Mouse (Mus musculus) embryonic facial prominence, embryonic 15.5 days (tissue): Measurements from ENCODE around the gene Grin3b. TPM values are rescaled to one million over a fixed set of nuclear protein-coding genes. Genes with fewer than 3 reads are reported as not detected.

Experiments
- ATAC-seq: fragments of 200-750 bp; cut with Nextera tagmentation; 2 replicates; pipeline ENCODE4 v1.8.0; 2017; ENCODE audit warnings: low read depth, moderate TSS enrichment; ENCODE audit not compliant: insufficient number of reproducible peaks, low FRiP score, low TSS enrichment
- H3K27ac ChIP-seq: fragments of 300-500 bp; sonication (generic); replicated peaks from 2 replicates; pipeline ENCODE4 v1.5.1; 2015; ENCODE audit warnings: mild to moderate bottlenecking, inconsistent platforms
- H3K27me3 ChIP-seq: fragments of 300-500 bp; sonication (generic); 2 replicates; pipeline ENCODE4 v1.6.1; 2015; ENCODE audit warnings: inconsistent platforms
- H3K36me3 ChIP-seq: fragments of 300-500 bp; sonication (generic); 2 replicates; pipeline ENCODE4 v1.6.1; 2015; ENCODE audit warnings: mild to moderate bottlenecking, inconsistent platforms
- H3K4me1 ChIP-seq: fragments of 300-500 bp; sonication (generic); 2 replicates; pipeline ENCODE4 v1.6.1; 2015; ENCODE audit warnings: inconsistent platforms
- H3K4me2 ChIP-seq: fragments of 300-500 bp; sonication (generic); replicated peaks from 2 replicates; pipeline ENCODE4 v1.6.1; 2015; ENCODE audit warnings: mild to moderate bottlenecking, inconsistent platforms
- H3K4me3 ChIP-seq: fragments of 300-500 bp; sonication (generic); replicated peaks from 2 replicates; pipeline ENCODE4 v1.5.1; 2015; ENCODE audit warnings: mild to moderate bottlenecking, inconsistent platforms
- H3K9ac ChIP-seq: fragments of 300-500 bp; sonication (generic); 2 replicates; pipeline ENCODE4 v1.6.1; 2015; ENCODE audit warnings: inconsistent platforms
- H3K9me3 ChIP-seq: fragments of 300-500 bp; sonication (generic); replicated peaks from 2 replicates; pipeline ENCODE4 v1.6.1; 2016; ENCODE audit warnings: inconsistent platforms
- WGBS: fragments of 180-500 bp; shearing (Covaris S2); methylation state at CpG from one replicate; pipeline ENCODE4 v1.1.7; 2015; 5-methylcytosine and 5-hydroxymethylcytosine counted together
- polyA plus RNA-seq: library from polyadenylated mRNA; unstranded; fragments of >200 nt; fragmentation: Nextera tagmentation; extraction: Ambion mirVana; gene quantifications from 2 replicates; pipeline ENCODE4 v1.2.1, GENCODE M21; 2015

Gene Grin3b
- polyA plus RNA-seq, 1 experiment from 2014 or later = 0.63 TPM

DNA sequence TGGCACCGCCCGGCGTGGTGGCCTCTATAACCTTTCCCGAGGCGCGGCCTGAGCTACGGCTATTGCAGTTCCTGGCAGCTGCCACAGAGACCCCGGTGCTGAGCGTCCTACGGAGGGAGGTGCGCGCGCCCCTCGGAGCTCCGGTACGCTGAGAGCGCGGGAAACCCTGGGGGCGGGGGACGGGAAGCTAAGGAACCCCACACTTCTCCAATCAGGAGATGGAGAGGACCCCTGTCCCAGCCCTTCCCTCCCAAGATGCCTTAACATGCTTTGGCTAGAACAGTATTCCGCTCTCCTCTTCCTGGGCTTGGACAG, 625 bp downstream of the Grin3b start:
- H3K9ac ChIP-seq = peak overlapping the region; percentile 54
- H3K4me2 ChIP-seq = peak overlapping the region; percentile 98
- peak overlapping the region; percentile 54 for H3K4me3 ChIP-seq
- H3K36me3 ChIP-seq = peaks cover 40% of the 10 kb centered on the region
- no peaks in the 10 kb centered on the region for H3K9me3 ChIP-seq
- H3K4me1 ChIP-seq = peaks cover 19% of the 10 kb centered on the region
- no peak overlapping the region; the same call in 1 of the 2 replicates for H3K27ac ChIP-seq
- H3K27me3 ChIP-seq = no peaks in the 10 kb centered on the region
- 1% methylated on average over 21 of the region's 21 CpGs for whole genome bisulfite sequencing
- ATAC-seq = 0 out of 2 replicates have a peak, but pooled peaks have one; percentile 12

DNA sequence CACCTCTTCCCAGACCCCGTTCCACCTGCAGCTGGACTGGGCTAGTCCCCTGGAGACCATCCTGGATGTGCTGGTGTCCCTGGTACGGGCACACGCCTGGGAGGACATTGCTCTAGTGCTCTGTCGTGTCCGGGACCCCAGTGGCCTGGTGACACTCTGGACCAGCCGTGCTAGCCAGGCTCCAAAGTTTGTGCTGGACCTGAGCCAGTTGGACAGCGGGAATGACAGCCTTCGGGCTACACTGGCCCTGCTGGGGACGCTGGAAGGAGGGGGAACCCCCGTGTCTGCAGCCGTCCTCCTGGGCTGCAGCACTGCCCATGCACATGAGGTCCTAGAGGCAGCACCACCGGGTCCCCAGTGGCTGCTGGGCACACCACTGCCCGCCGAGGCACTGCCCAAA, 2.3 kb downstream of the Grin3b start:
- Histone ChIP-seq H3K4me3 (no peak overlapping the region), H3K9me3 (0 out of 2 replicates have a peak, but pooled peaks cover 5% of the 10 kb centered on the region), H3K27me3 (no peaks in the 10 kb centered on the region), H3K4me2 (no peak overlapping the region), H3K27ac (no peak overlapping the region), H3K9ac (no peak overlapping the region), H3K36me3 (peaks cover 40% of the 10 kb centered on the region), H3K4me1 (peaks cover 19% of the 10 kb centered on the region)
- no peak for ATAC-seq
- WGBS = 66% methylated on average over 14 of the region's 14 CpGs

DNA sequence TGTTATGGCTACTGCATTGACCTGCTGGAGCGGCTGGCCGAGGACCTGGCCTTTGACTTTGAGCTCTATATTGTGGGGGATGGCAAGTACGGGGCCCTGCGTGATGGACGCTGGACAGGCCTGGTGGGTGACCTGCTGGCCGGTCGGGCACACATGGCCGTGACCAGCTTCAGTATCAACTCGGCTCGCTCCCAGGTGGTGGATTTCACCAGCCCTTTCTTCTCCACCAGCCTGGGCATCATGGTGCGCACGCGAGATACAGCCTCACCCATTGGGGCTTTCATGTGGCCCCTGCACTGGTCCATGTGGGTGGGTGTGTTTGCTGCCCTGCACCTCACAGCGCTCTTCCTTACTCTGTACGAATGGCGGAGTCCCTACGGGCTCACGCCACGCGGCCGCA, 3.6 kb downstream of the Grin3b start:
- Histone ChIP-seq H3K4me1 (peaks cover 18% of the 10 kb centered on the region), H3K9ac (no peak overlapping the region), H3K9me3 (0 out of 2 replicates have a peak, but pooled peaks cover 5% of the 10 kb centered on the region), H3K4me2 (no peak overlapping the region), H3K27me3 (no peaks in the 10 kb centered on the region), H3K27ac (no peak overlapping the region), H3K4me3 (no peak overlapping the region), H3K36me3 (peaks cover 50% of the 10 kb centered on the region)
- WGBS = 90% methylated on average over 21 of the region's 21 CpGs
- ATAC-seq = no peak

DNA sequence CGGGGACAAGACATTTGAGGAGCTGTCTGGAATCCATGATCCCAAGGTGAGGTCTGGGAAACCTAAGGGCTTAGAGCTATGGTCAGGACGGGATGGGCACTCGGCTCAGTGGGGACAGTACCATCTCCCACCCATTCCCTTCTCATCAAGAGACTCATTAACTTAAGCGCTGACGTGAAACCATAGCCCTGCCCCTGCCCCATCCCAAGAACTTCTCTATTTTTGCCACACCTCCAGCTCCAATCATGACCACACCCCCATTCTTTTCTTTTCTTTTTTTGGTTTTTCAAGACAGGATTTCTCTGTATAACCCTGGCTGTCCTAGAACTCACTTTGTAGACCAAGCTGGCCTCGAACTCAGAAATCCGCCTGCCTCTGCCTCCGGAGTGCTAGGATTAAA, 4.2 kb downstream of the Grin3b start:
- H3K4me1 ChIP-seq = peaks cover 13% of the 10 kb centered on the region
- 83% methylated on average over 8 of the region's 8 CpGs for WGBS
- H3K27me3 ChIP-seq = no peaks in the 10 kb centered on the region
- H3K9ac ChIP-seq = no peak overlapping the region
- no peak overlapping the region for H3K4me2 ChIP-seq
- ATAC-seq = no peak
- 0 out of 2 replicates have a peak, but pooled peaks cover 5% of the 10 kb centered on the region for H3K9me3 ChIP-seq
- H3K4me3 ChIP-seq = no peak overlapping the region
- H3K27ac ChIP-seq = no peak overlapping the region
- H3K36me3 ChIP-seq = peaks cover 51% of the 10 kb centered on the region

DNA sequence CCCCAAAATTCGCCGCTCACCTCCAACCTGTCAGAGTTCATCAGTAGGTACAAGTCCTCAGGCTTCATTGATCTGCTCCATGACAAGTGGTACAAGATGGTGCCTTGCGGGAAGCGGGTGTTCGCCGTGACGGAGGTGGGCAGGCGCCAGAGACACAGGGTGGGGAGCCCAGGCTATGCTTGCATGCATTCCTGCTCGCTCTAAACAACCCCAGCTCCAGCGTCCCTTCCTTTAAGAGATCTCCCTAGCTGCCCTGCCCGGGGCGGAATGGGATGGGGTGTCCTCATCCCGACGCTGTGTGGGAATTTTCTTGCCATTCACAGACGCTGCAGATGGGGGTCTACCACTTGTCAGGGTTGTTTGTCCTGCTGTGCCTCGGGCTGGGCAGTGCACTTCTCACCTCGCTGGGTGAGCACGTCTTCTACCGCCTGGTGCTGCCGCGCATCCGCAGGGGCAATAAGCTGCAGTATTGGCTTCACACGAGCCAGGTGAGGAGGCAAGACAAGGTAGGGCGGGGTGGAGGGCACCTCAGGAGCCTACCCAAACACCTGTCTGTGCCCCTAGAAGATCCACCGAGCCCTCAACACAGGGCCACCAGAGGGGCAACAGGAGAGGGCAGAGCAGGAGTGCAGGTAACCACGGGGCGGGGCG, 5.7 kb downstream of the Grin3b start:
- WGBS = 89% methylated on average over 27 of the region's 28 CpGs
- ATAC-seq = no peak

DNA sequence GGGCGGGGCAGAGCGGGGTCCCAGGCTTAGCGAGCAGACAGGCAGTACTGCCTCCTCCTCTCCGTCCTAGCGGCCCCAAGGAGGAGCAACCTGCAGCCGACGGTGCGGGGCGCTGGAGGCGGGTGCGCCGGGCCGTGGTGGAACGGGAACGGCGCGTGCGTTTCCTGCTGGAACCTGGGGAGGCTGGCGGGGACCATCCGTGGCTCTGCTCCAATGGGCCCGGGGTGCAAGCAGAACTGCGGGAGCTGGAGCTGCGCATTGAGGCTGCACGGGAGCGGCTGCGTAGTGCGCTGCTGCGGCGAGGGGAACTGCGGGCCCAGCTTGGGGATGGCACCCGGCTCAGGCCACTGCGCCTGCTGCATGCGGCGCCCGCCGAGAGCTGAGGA, 6.2 kb downstream of the Grin3b start:
- 0 out of 2 replicates have a peak, but pooled peaks cover 5% of the 10 kb centered on the region for H3K9me3 ChIP-seq
- H3K9ac ChIP-seq = no peak overlapping the region
- no peak overlapping the region for H3K27ac ChIP-seq
- H3K27me3 ChIP-seq = no peaks in the 10 kb centered on the region
- no peak overlapping the region for H3K4me2 ChIP-seq
- H3K4me1 ChIP-seq = peaks cover 15% of the 10 kb centered on the region
- H3K36me3 ChIP-seq = peaks cover 56% of the 10 kb centered on the region
- WGBS = 72% methylated on average over 34 of the region's 36 CpGs
- no peak for ATAC-seq
- no peak overlapping the region for H3K4me3 ChIP-seq

More for the DNA sequence above, 5.7 kb downstream of the Grin3b start:
- Histone ChIP-seq H3K27ac (no peak overlapping the region), H3K9ac (no peak overlapping the region), H3K4me2 (no peak overlapping the region), H3K36me3 (peaks cover 56% of the 10 kb centered on the region), H3K27me3 (no peaks in the 10 kb centered on the region), H3K9me3 (0 out of 2 replicates have a peak, but pooled peaks cover 5% of the 10 kb centered on the region), H3K4me3 (no peak overlapping the region), H3K4me1 (peaks cover 12% of the 10 kb centered on the region)

DNA sequence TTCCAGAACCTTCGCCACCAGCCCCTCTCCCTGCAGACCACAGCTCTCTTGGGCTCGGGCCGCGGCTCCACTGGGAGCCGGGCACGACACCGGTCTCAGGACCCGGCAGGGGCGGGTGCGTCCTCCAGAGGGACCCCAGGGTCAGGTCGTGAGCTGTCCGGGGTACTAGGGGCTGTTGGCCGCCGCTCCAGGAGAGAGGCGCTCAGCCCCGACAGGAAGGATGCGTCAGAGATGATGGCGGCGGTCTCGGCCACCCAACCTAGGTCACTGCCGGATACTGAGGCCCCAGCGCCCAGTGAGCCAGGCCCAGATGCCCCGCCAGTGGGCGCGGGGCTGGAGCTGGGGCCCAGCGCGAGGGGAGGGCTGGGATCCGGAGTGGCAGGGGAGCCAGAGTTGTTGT, 6.8 kb downstream of the Grin3b start:
- Histone ChIP-seq H3K4me2 (no peak overlapping the region), H3K9me3 (0 out of 2 replicates have a peak, but pooled peaks cover 5% of the 10 kb centered on the region), H3K27me3 (no peaks in the 10 kb centered on the region), H3K36me3 (peaks cover 56% of the 10 kb centered on the region), H3K4me1 (peaks cover 18% of the 10 kb centered on the region), H3K4me3 (no peak overlapping the region), H3K27ac (no peak overlapping the region), H3K9ac (no peak overlapping the region)
- WGBS = 87% methylated on average over 28 of the region's 28 CpGs
- ATAC-seq = no peak

DNA sequence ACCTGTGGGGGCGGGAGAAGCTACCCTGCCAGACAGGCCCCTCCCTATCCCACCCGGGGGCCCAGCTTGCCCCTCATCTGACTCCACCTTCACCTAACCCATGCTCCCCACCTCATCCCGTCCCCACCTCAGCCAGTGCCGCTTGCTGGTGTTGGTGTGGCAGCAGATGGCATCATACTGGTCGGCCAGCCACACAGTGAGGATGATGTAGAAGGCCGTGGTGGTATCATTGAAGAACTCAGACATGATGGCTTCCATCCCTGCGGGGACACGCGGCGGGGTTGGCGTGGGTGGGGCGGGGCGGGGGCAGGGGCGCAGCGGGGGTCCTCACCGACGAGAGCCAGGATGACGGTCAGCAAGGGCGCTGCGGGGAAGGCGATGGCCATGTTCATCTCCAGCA, 7.5 kb downstream of the Grin3b start:
- Histone ChIP-seq H3K36me3 (peaks cover 56% of the 10 kb centered on the region), H3K27ac (no peak overlapping the region), H3K27me3 (no peaks in the 10 kb centered on the region), H3K4me3 (no peak overlapping the region), H3K4me1 (peaks cover 25% of the 10 kb centered on the region), H3K9ac (no peak overlapping the region), H3K9me3 (0 out of 2 replicates have a peak, but pooled peaks cover 5% of the 10 kb centered on the region), H3K4me2 (no peak overlapping the region)
- no peak for ATAC-seq
- WGBS = 97% methylated on average over 21 of the region's 21 CpGs

DNA sequence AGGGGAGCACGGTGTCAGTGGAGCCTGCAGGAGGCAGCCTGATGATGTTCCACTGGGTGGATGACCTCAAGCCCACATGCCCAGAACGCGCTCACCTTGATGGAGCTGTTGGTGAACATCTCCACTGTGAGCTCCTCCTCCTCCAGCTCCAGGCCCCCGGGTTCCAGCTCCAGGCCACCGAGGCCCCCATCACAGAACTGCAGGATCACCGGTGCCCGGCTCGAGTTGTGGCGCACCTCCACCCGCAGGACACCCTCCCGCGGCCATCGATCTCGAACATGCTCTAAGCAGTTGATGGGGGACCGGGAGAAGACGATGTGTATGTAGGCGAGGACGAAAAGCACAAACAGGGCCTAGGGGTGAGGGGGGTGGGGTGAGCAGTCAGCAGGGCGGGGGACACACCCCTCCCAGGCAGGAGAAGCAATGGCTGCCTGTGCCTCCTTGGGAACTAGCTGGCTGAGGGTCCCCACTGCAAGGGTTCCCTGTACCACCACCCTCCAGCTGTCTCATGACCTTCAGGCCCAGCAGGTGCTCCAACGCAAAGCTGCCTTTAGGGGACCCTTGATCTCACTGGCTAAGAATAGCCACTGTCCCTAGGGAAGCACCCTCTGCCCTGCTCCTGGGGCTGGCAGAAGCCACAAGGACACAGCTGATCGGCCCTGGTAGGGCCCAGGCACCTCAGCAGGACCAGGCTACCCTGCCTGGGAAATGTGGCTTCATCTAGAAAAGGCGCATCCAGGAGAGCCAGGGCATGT, 9.1 kb downstream of the Grin3b start:
- Histone ChIP-seq H3K4me2 (no peak overlapping the region), H3K9ac (no peak overlapping the region), H3K4me1 (peaks cover 32% of the 10 kb centered on the region), H3K9me3 (0 out of 2 replicates have a peak, but pooled peaks cover 5% of the 10 kb centered on the region), H3K27me3 (no peaks in the 10 kb centered on the region), H3K36me3 (peaks cover 49% of the 10 kb centered on the region), H3K27ac (no peak overlapping the region), H3K4me3 (no peak overlapping the region)
- WGBS = 91% methylated on average over 22 of the region's 22 CpGs
- ATAC-seq = no peak

DNA sequence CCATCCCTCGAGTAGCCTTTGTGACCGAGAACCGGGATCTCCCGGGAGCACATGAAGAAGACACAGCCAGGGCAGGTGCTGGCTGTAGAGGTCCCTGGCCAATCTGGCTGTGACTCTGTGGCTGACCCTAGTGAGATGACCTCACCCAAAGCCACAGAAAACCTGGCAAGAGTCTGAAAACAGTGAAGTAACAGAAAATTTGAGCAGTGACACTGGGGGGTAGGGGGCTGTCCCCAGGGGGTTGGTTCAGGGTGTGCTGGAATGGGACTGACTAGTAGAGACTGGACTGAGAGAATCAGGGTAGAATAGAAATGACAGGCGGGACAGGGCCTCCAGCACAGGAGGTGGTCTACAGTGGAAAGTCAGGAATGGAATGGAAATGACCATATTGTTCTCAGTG, 12.7 kb downstream of the Grin3b start:
- no peaks in the 10 kb centered on the region for H3K27me3 ChIP-seq
- H3K9me3 ChIP-seq = no peaks in the 10 kb centered on the region
- peak overlapping the region; percentile 93 for H3K4me2 ChIP-seq
- H3K27ac ChIP-seq = peak overlapping the region; percentile 99
- H3K4me1 ChIP-seq = peaks cover 58% of the 10 kb centered on the region
- peaks cover 15% of the 10 kb centered on the region for H3K36me3 ChIP-seq
- ATAC-seq = no peak
- peak overlapping the region; percentile 78 for H3K4me3 ChIP-seq
- 71% methylated on average over 5 of the region's 5 CpGs for WGBS
- H3K9ac ChIP-seq = peak overlapping the region; percentile 85

DNA sequence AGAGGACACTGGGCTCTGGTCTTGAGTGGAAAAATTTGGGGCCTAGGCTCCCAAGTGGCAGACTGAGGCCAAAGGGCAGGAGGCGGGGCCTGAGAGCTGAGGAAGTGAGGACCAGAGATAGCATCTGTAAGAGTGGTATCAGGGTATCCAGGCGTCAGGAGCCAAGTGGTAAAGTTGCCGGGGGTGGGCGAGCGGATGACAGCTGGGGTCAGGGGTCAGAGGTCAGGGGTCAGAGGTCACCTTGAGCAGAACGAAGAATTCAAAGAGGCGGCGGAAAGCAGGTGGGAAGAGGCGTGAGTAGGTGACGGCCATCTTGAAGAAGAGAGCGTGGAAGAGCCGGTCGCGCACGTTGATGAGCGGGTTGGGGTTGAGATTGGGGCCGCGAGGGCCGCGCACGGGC, 13.2 kb downstream of the Grin3b start:
- H3K4me3 ChIP-seq = peak overlapping the region; percentile 78
- H3K4me2 ChIP-seq = peak overlapping the region; percentile 93
- H3K27me3 ChIP-seq = no peaks in the 10 kb centered on the region
- peaks cover 58% of the 10 kb centered on the region for H3K4me1 ChIP-seq
- peak overlapping the region; percentile 99 for H3K27ac ChIP-seq
- WGBS = 2% methylated on average over 21 of the region's 21 CpGs
- ATAC-seq = no peak
- H3K36me3 ChIP-seq = peaks cover 10% of the 10 kb centered on the region
- no peaks in the 10 kb centered on the region for H3K9me3 ChIP-seq
- peak overlapping the region; percentile 85 for H3K9ac ChIP-seq
